Mouse (Mus musculus): Measurements from ENCODE around the gene Rusc2. TPM values are rescaled to one million over a fixed set of nuclear protein-coding genes. Genes with fewer than 3 reads are reported as not detected.

Rusc2 gene
- total and polyA plus RNA-seq, 2 experiments: 14.2 to 17.5 TPM

DNA sequence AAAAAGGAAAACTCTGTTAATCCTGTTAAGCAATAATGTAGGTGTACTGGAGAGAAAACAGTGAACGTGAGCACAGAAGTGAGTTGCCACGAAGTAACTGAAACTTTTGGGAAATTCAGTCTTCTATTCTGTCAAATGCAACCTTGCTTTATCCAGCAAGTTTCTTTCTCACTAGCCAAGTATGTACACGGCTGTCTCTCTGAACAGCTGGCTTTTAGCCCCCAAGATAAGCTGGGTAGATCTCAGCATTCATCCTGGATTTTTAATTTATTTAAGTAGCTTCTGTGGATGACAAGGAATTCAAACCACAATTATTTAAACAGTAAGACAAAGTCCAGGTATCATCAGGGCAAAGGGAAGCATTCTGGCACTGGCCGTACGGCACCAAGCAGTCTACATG lies 14.5 kb upstream of the Rusc2 start:
- TF ChIP-seq CTCF (IDR thresholded peaks at IDR 0.05; ENCODE audit: low read depth, low read length) (no peak), POLR2A (IDR thresholded peaks at IDR 0.05; ENCODE audit: extremely low read depth, insufficient read depth, low read length) (no peak)
- Histone ChIP-seq H3K27ac (replicated peaks; ENCODE audit: insufficient read depth, low read depth, low read length) (no peak overlapping the region), H3K27me3 (ENCODE audit: control insufficient read depth, insufficient read depth, low read length) (no peaks in the 10 kb centered on the region), H3K9ac (ENCODE audit: low read depth, low read length) (no peak overlapping the region), H3K36me3 (ENCODE audit: control insufficient read depth, insufficient read depth, low read length) (no peaks in the 10 kb centered on the region), H3K4me1 (ENCODE audit: control insufficient read depth, insufficient read depth, low read length) (peaks cover 4% of the 10 kb centered on the region; the same call in 1 of the 2 replicates), H3K79me2 (ENCODE audit: control insufficient read depth, insufficient read depth, low read length) (no peaks in the 10 kb centered on the region), H3K4me3 (ENCODE audit: insufficient read depth, low read depth, low read length) (no peak overlapping the region)
- WGBS: 76% methylated on average over 5 of the region's 5 CpGs
- DNase-seq (ENCODE audit: extremely low read depth, low read depth, low spot score): no peak

DNA sequence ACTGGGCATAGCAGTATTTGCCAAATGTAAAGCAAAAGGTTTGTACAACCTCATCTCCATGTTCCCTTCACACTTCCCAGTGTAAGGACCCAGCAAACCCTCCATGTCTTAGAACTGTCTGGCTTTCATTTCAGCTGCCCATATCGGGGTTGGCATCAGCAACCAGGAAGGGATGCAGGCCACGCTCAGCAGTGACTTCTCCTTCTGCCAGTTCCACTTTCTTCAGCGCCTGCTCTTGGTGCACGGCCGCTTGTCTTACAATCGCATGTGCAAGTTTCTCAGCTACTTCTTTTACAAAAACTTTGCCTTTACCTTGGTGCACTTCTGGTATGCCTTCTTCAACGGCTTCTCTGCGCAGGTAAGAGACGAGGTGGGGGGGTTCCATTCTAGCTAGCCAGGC lies 14.0 kb upstream of the Rusc2 start:
- Histone ChIP-seq H3K4me3 (ENCODE audit: insufficient read depth, low read depth, low read length) (no peak overlapping the region), H3K79me2 (ENCODE audit: control insufficient read depth, insufficient read depth, low read length) (no peaks in the 10 kb centered on the region), H3K9ac (ENCODE audit: low read depth, low read length) (no peak overlapping the region), H3K27ac (replicated peaks; ENCODE audit: insufficient read depth, low read depth, low read length) (no peak overlapping the region), H3K36me3 (ENCODE audit: control insufficient read depth, insufficient read depth, low read length) (no peaks in the 10 kb centered on the region), H3K27me3 (ENCODE audit: control insufficient read depth, insufficient read depth, low read length) (no peaks in the 10 kb centered on the region), H3K4me1 (ENCODE audit: control insufficient read depth, insufficient read depth, low read length) (peaks cover 4% of the 10 kb centered on the region; the same call in 1 of the 2 replicates)
- 91% methylated on average over 9 of the region's 9 CpGs for WGBS
- no peak for DNase-seq (ENCODE audit: extremely low read depth, low read depth, low spot score)
- no peak for TF ChIP-seq CTCF (IDR thresholded peaks at IDR 0.05; ENCODE audit: low read depth, low read length)
- no peak for TF ChIP-seq POLR2A (IDR thresholded peaks at IDR 0.05; ENCODE audit: extremely low read depth, insufficient read depth, low read length)

DNA sequence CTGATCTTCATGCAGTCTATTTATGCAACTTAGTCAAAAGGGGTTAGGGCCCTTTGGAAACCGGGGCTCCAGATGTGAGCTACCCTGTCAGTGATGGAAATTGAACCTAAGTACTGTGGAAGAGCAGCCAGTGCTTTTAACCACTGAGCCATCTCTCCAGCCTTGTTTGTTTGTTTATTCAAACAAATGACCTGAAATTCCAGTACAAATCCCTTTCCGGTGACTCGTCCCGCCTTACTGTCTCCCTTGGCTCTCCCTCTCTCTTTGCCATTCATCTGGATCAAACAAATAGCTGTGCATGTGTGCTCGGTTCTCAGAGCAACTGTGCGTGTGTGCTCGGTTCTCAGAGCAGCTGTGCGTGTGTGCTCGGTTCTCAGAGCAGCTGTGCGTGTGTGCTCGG lies 10.4 kb upstream of the Rusc2 start:
- Histone ChIP-seq H3K27me3 (ENCODE audit: control insufficient read depth, insufficient read depth, low read length) (no peaks in the 10 kb centered on the region), H3K79me2 (ENCODE audit: control insufficient read depth, insufficient read depth, low read length) (no peaks in the 10 kb centered on the region), H3K4me3 (ENCODE audit: insufficient read depth, low read depth, low read length) (no peak overlapping the region), H3K36me3 (ENCODE audit: control insufficient read depth, insufficient read depth, low read length) (no peaks in the 10 kb centered on the region), H3K4me1 (ENCODE audit: control insufficient read depth, insufficient read depth, low read length) (no peaks in the 10 kb centered on the region), H3K9ac (ENCODE audit: low read depth, low read length) (no peak overlapping the region), H3K27ac (replicated peaks; ENCODE audit: insufficient read depth, low read depth, low read length) (no peak overlapping the region)
- DNase-seq (ENCODE audit: extremely low read depth, low read depth, low spot score): peak; percentile 60
- WGBS: 56% methylated on average over 11 of the region's 11 CpGs
- TF ChIP-seq POLR2A (IDR thresholded peaks at IDR 0.05; ENCODE audit: extremely low read depth, insufficient read depth, low read length): no peak
- no peak for TF ChIP-seq CTCF (IDR thresholded peaks at IDR 0.05; ENCODE audit: low read depth, low read length)

DNA sequence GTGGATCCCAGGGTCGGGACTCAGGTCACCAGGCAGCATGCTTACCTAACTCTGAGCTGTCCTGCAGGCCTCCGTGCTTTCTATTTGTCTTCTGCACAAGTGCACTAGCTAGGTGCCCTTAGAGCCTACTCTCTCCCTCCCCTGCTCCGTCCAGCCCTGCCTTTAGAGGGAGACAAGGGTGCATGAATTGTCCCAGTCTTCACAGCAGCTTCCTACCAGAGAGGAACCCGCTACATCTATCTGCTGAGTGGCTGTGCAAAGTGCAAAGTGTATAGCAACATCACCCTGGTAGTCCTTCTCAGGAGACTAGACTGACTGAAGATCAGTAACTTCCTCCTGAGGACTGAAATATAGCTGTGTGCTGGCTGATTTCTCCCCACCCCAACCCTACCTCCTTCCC lies 9.6 kb upstream of the Rusc2 start:
- Histone ChIP-seq H3K4me1 (ENCODE audit: control insufficient read depth, insufficient read depth, low read length) (no peaks in the 10 kb centered on the region), H3K79me2 (ENCODE audit: control insufficient read depth, insufficient read depth, low read length) (no peaks in the 10 kb centered on the region), H3K36me3 (ENCODE audit: control insufficient read depth, insufficient read depth, low read length) (no peaks in the 10 kb centered on the region), H3K4me3 (ENCODE audit: insufficient read depth, low read depth, low read length) (no peak overlapping the region), H3K27ac (replicated peaks; ENCODE audit: insufficient read depth, low read depth, low read length) (no peak overlapping the region), H3K27me3 (ENCODE audit: control insufficient read depth, insufficient read depth, low read length) (no peaks in the 10 kb centered on the region), H3K9ac (ENCODE audit: low read depth, low read length) (no peak overlapping the region)
- DNase-seq (ENCODE audit: extremely low read depth, low read depth, low spot score): peak; percentile 81
- TF ChIP-seq POLR2A (IDR thresholded peaks at IDR 0.05; ENCODE audit: extremely low read depth, insufficient read depth, low read length): no peak
- TF ChIP-seq CTCF (IDR thresholded peaks at IDR 0.05; ENCODE audit: low read depth, low read length): peak; percentile 77
- WGBS: 26% methylated on average over 4 of the region's 4 CpGs

DNA sequence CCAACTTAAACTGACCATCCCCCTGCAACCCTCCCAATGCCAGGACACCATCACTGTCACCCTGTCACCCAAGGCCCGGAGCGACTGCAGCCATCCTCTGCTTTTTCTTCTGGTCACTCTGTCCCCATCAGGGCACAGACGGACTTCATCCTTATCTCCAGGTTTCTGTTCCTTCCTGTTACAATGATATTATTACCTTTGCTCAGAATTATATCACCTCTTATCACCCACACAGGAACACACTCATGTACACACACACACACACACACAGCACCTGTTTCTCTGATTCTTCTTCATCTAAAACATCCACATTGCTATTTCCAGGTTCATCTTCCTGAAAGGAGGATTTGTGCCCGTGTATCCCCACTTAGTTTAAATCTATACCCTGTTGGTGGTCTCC lies 7.5 kb upstream of the Rusc2 start:
- Histone ChIP-seq H3K79me2 (ENCODE audit: control insufficient read depth, insufficient read depth, low read length) (no peaks in the 10 kb centered on the region), H3K27ac (replicated peaks; ENCODE audit: insufficient read depth, low read depth, low read length) (no peak overlapping the region), H3K9ac (ENCODE audit: low read depth, low read length) (no peak overlapping the region), H3K4me3 (ENCODE audit: insufficient read depth, low read depth, low read length) (no peak overlapping the region), H3K4me1 (ENCODE audit: control insufficient read depth, insufficient read depth, low read length) (peaks cover 7% of the 10 kb centered on the region), H3K27me3 (ENCODE audit: control insufficient read depth, insufficient read depth, low read length) (no peaks in the 10 kb centered on the region), H3K36me3 (ENCODE audit: control insufficient read depth, insufficient read depth, low read length) (no peaks in the 10 kb centered on the region)
- TF ChIP-seq POLR2A (IDR thresholded peaks at IDR 0.05; ENCODE audit: extremely low read depth, insufficient read depth, low read length) (no peak), CTCF (IDR thresholded peaks at IDR 0.05; ENCODE audit: low read depth, low read length) (no peak)
- 81% methylated on average over 4 of the region's 4 CpGs for WGBS
- no peak for DNase-seq (ENCODE audit: extremely low read depth, low read depth, low spot score)

DNA sequence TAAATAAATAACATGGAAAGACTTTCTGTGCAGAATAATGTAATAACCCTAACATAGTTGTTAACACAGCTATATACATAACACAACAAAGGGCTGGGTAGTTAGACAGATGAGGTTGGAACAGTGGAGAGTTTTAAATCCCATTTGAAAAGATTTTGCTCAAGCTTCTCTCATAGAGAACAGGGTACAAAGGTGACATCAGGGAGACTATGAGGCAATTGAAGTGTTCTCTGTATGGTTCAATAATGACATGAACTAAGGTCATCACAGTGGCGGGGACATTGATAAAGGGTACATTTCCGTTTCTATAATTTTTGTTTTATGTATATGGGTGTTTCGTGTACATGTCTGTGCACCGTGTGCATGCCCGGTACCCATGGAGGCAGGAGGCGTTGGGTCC lies 2.2 kb upstream of the Rusc2 start:
- Histone ChIP-seq H3K9ac (ENCODE audit: low read depth, low read length) (peak overlapping the region; percentile 37), H3K4me1 (ENCODE audit: control insufficient read depth, insufficient read depth, low read length) (peaks cover 24% of the 10 kb centered on the region), H3K36me3 (ENCODE audit: control insufficient read depth, insufficient read depth, low read length) (no peaks in the 10 kb centered on the region), H3K27me3 (ENCODE audit: control insufficient read depth, insufficient read depth, low read length) (no peaks in the 10 kb centered on the region), H3K27ac (replicated peaks; ENCODE audit: insufficient read depth, low read depth, low read length) (peak overlapping the region; percentile 99), H3K4me3 (ENCODE audit: insufficient read depth, low read depth, low read length) (peak overlapping the region; percentile 14), H3K79me2 (ENCODE audit: control insufficient read depth, insufficient read depth, low read length) (peaks cover 12% of the 10 kb centered on the region; the same call in 1 of the 2 replicates)
- peak; percentile 94 for DNase-seq (ENCODE audit: extremely low read depth, low read depth, low spot score)
- WGBS: 35% methylated on average over 6 of the region's 6 CpGs
- TF ChIP-seq CTCF (IDR thresholded peaks at IDR 0.05; ENCODE audit: low read depth, low read length) (no peak), POLR2A (IDR thresholded peaks at IDR 0.05; ENCODE audit: extremely low read depth, insufficient read depth, low read length) (no peak)
